Mouse (Mus musculus): ENCODE results near the gene Sh3gl2. TPM values are rescaled to one million over a fixed set of nuclear protein-coding genes. Genes with fewer than 3 reads are reported as not detected.

Gene Sh3gl2
- total and polyA plus RNA-seq, 2 experiments from 2014 or later = 47.4 to 123 TPM

- Histone ChIP-seq H3K9ac (replicated peaks; ENCODE audit: low read length, poor library complexity, severe bottlenecking) (no peak overlapping the region), H3K4me2 (ENCODE audit: low read depth, low read length, poor library complexity, severe bottlenecking) (peak overlapping the region; percentile 39), H3K27ac (ENCODE audit: low read depth, low read length) (no peak overlapping the region), H3K36me3 (ENCODE audit: insufficient read depth, low read length) (no peaks in the 10 kb centered on the region), H3K4me3 (ENCODE audit: low read depth, low read length) (peak overlapping the region; percentile 75; the same call in 1 of the 2 replicates), H3K27me3 (ENCODE audit: insufficient read depth, low read length) (no peaks in the 10 kb centered on the region), H3K4me1 (ENCODE audit: insufficient read depth, low read length) (0 out of 2 replicates have a peak, but pooled peaks cover 4% of the 10 kb centered on the region), H3K9me3 (ENCODE audit: low read length) (no peaks in the 10 kb centered on the region)
- DNase-seq (ENCODE audit: low spot score) (no peak), ATAC-seq (ENCODE audit: low FRiP score) (no peak)
- TF ChIP-seq CTCF (IDR thresholded peaks at IDR 0.05) = no peak
- WGBS = 58% methylated on average over 3 of the region's 3 CpGs
These were observed 1.9 kb downstream of the Sh3gl2 start for GRCm38 (mm10) chr4:85206675-85207400.

- no peak for DNase-seq (ENCODE audit: low spot score)
- H3K4me1 ChIP-seq (ENCODE audit: insufficient read depth, low read length) = 0 out of 2 replicates have a peak, but pooled peaks cover 4% of the 10 kb centered on the region
- WGBS = 90% methylated on average over 9 of the region's 9 CpGs
- no peaks in the 10 kb centered on the region for H3K9me3 ChIP-seq (ENCODE audit: low read length)
- H3K4me2 ChIP-seq (ENCODE audit: low read depth, low read length, poor library complexity, severe bottlenecking) = peak overlapping the region; percentile 2; the same call in 1 of the 2 replicates
- TF ChIP-seq CTCF (IDR thresholded peaks at IDR 0.05) = no peak
- no peak overlapping the region for H3K27ac ChIP-seq (ENCODE audit: low read depth, low read length)
- no peak for ATAC-seq (ENCODE audit: low FRiP score)
- H3K9ac ChIP-seq (replicated peaks; ENCODE audit: low read length, poor library complexity, severe bottlenecking) = no peak overlapping the region
- H3K36me3 ChIP-seq (ENCODE audit: insufficient read depth, low read length) = no peaks in the 10 kb centered on the region
- H3K27me3 ChIP-seq (ENCODE audit: insufficient read depth, low read length) = no peaks in the 10 kb centered on the region
- no peak overlapping the region for H3K4me3 ChIP-seq (ENCODE audit: low read depth, low read length)
These were observed 2.6 kb downstream of the Sh3gl2 start for GRCm38 (mm10) chr4:85207515-85207914.

GRCm38 (mm10) chr4:85208531-85208930 is 3.6 kb downstream of the Sh3gl2 start:
- WGBS = 88% methylated on average over 1 of the region's 1 CpGs

GRCm38 (mm10) chr4:85210953-85211352 is 6.0 kb downstream of the Sh3gl2 start:
- H3K27me3 ChIP-seq (ENCODE audit: insufficient read depth, low read length) = no peaks in the 10 kb centered on the region

More at GRCm38 (mm10) chr4:85208531-85208930, 3.6 kb downstream of the Sh3gl2 start:
- ATAC-seq (ENCODE audit: low FRiP score) = no peak
- no peak for TF ChIP-seq CTCF (IDR thresholded peaks at IDR 0.05)
- Histone ChIP-seq H3K9me3 (ENCODE audit: low read length) (no peaks in the 10 kb centered on the region), H3K27ac (ENCODE audit: low read depth, low read length) (no peak overlapping the region), H3K4me1 (ENCODE audit: insufficient read depth, low read length) (0 out of 2 replicates have a peak, but pooled peaks cover 4% of the 10 kb centered on the region), H3K4me3 (ENCODE audit: low read depth, low read length) (no peak overlapping the region), H3K27me3 (ENCODE audit: insufficient read depth, low read length) (no peaks in the 10 kb centered on the region), H3K9ac (replicated peaks; ENCODE audit: low read length, poor library complexity, severe bottlenecking) (no peak overlapping the region), H3K36me3 (ENCODE audit: insufficient read depth, low read length) (no peaks in the 10 kb centered on the region), H3K4me2 (ENCODE audit: low read depth, low read length, poor library complexity, severe bottlenecking) (no peak overlapping the region)
- no peak for DNase-seq (ENCODE audit: low spot score)

GRCm38 (mm10) chr4:85217003-85217402 is 12.1 kb downstream of the Sh3gl2 start:
- Histone ChIP-seq H3K9me3 (ENCODE audit: low read length) (no peaks in the 10 kb centered on the region), H3K4me2 (ENCODE audit: low read depth, low read length, poor library complexity, severe bottlenecking) (no peak overlapping the region), H3K4me3 (ENCODE audit: low read depth, low read length) (no peak overlapping the region), H3K36me3 (ENCODE audit: insufficient read depth, low read length) (no peaks in the 10 kb centered on the region), H3K27ac (ENCODE audit: low read depth, low read length) (no peak overlapping the region), H3K9ac (replicated peaks; ENCODE audit: low read length, poor library complexity, severe bottlenecking) (no peak overlapping the region), H3K27me3 (ENCODE audit: insufficient read depth, low read length) (no peaks in the 10 kb centered on the region), H3K4me1 (ENCODE audit: insufficient read depth, low read length) (no peaks in the 10 kb centered on the region)
- 76% methylated on average over 4 of the region's 4 CpGs for WGBS
- DNase-seq (ENCODE audit: low spot score) (no peak), ATAC-seq (ENCODE audit: low FRiP score) (no peak)
- TF ChIP-seq CTCF (IDR thresholded peaks at IDR 0.05) = no peak

More at GRCm38 (mm10) chr4:85210953-85211352, 6.0 kb downstream of the Sh3gl2 start:
- Histone ChIP-seq H3K4me3 (ENCODE audit: low read depth, low read length) (no peak overlapping the region), H3K4me1 (ENCODE audit: insufficient read depth, low read length) (0 out of 2 replicates have a peak, but pooled peaks cover 4% of the 10 kb centered on the region), H3K4me2 (ENCODE audit: low read depth, low read length, poor library complexity, severe bottlenecking) (no peak overlapping the region), H3K9ac (replicated peaks; ENCODE audit: low read length, poor library complexity, severe bottlenecking) (no peak overlapping the region), H3K36me3 (ENCODE audit: insufficient read depth, low read length) (no peaks in the 10 kb centered on the region), H3K9me3 (ENCODE audit: low read length) (no peaks in the 10 kb centered on the region), H3K27ac (ENCODE audit: low read depth, low read length) (no peak overlapping the region)
- TF ChIP-seq CTCF (IDR thresholded peaks at IDR 0.05) = no peak
- DNase-seq (ENCODE audit: low spot score) (no peak), ATAC-seq (ENCODE audit: low FRiP score) (no peak)
- 80% methylated on average over 3 of the region's 3 CpGs for WGBS

GRCm38 (mm10) chr4:85222716-85223115 is 17.8 kb downstream of the Sh3gl2 start:
- no peak for ATAC-seq (ENCODE audit: low FRiP score)
- Histone ChIP-seq H3K36me3 (ENCODE audit: insufficient read depth, low read length) (no peaks in the 10 kb centered on the region), H3K4me2 (ENCODE audit: low read depth, low read length, poor library complexity, severe bottlenecking) (no peak overlapping the region), H3K27me3 (ENCODE audit: insufficient read depth, low read length) (no peaks in the 10 kb centered on the region), H3K4me1 (ENCODE audit: insufficient read depth, low read length) (no peaks in the 10 kb centered on the region), H3K4me3 (ENCODE audit: low read depth, low read length) (no peak overlapping the region), H3K9ac (replicated peaks; ENCODE audit: low read length, poor library complexity, severe bottlenecking) (no peak overlapping the region), H3K27ac (ENCODE audit: low read depth, low read length) (no peak overlapping the region), H3K9me3 (ENCODE audit: low read length) (no peaks in the 10 kb centered on the region)
- no peak for TF ChIP-seq CTCF (IDR thresholded peaks at IDR 0.05)
- 73% methylated on average over 5 of the region's 5 CpGs for WGBS
- no peak for DNase-seq (ENCODE audit: low spot score)
